Mouse (Mus musculus) spleen, postnatal 14 days (tissue): Measurements from ENCODE around the gene Actr1a.

ENCODE experiments used
- DNase-seq, 2 experiments: peaks; one replicate each; pipeline ENCODE4 v3.0.0; 2021 to 2022; ENCODE audit warnings: low spot score in 2 of 2

Actr1a gene

DNA sequence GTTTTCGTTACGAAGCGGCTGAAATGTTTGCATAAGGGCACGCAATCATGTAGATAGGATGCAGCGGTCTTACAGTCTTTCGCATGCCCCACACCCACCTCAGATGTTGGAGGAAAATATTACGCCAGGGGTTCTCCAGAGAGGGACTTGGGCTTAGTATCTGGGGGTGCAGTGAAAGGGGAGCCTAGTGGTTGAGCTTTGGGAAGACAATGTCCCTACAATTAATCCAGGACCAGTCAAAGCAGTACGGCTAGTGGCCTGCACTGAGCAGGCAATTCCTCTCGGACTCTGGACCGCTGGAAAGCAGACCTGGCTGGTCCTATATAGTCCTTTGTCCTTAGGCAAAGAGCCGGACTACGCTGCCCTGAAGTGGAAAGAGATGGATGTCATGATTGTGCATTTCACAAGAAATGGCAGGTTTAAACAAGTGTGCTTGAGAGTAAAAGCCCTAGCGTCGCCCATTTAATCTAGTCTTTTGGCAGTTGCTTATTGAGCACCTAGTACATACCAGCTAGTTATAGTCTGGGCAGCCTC, 68.0 kb downstream of the Actr1a start:
- DNase-seq = no peak
